Mouse (Mus musculus) left cerebral cortex, adult 9 months (tissue): ENCODE measurements at regions not wholly inside any gene's neighbourhood (a gene's known extent, or its start where the extent isn't known, plus 50 kb on each side); places are given as distances from the start of the nearest gene placed in this dataset.

Experiments used
- DNase-seq, 2 experiments: peaks; one replicate each; pipeline ENCODE4 v3.0.0; 2022; ENCODE audit warnings: low spot score in 2 of 2

DNA sequence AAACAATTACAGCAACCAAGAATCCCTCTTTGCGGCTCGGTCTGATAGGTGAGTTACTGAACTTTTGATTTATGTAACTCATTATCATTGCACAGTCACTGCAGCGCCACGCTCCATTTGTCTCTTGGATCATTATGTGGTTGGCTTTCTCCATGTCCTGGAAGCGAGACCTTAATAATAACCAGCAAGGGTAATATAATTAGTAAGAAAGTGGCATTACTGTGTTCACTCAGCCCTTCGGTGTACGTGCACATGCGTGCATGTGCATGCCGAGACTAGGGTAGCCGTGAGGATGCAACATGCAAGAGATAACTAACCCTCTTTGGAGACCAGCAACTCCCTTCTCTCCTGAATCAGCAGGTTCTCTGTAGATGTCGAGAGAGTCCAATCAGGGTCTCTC, 114.9 kb upstream of the Camk1g start:
- DNase-seq = no peak

- no peak for DNase-seq
Measured at GRCm38 (mm10) chr1:193477298-193477697, 107.2 kb upstream of the Camk1g start.

DNA sequence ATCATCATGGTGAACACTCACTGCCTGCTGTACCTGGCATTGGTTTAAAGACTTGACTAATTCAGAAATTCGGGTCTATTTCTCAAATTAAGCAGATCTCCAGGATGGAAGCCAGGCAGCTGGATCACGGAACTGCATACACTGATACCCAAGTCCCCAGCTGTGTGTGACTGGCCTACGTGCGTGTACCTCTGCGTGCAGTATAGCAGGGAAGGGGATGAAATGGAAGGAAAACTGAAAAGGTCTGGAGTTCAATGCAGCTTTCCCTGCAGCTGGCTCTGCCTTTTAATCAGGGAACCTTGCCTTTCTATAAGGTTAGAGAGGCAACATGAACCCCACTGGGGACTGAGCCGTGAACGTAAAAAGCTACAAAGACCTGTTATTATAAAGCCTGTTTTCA, 106.7 kb upstream of the Camk1g start:
- DNase-seq = no peak

GRCm38 (mm10) chr1:193466306-193466705, 96.2 kb upstream of the Camk1g start:
- no peak for DNase-seq

GRCm38 (mm10) chr1:193459735-193460134, 89.6 kb upstream of the Camk1g start:
- DNase-seq = no peak

GRCm38 (mm10) chr1:193457908-193458307, 87.8 kb upstream of the Camk1g start:
- DNase-seq = no peak

DNA sequence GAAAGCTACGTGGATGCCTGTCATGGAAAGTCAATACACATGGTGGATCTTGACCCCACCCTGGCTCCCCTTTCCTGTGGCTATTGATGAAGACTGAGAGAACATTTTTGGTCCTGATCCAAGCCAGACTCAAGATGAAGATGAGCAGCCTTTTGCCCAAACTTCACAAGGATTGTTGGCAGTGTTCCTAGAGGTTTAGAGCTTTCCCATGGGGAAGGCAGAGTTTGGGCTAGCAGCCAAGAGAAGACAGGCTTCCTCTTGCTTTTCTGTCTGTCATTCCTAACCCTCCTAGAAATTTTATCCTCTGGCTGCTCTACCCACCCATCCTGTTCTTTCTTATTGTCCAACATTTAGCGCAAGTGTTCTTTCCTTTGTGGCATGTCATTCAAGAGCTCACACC, 83.6 kb upstream of the Camk1g start:
- DNase-seq = no peak

GRCm38 (mm10) chr1:193451471-193452135, 81.5 kb upstream of the Camk1g start:
- no peak for DNase-seq

- no peak for DNase-seq
Measured at GRCm38 (mm10) chr1:193450814-193451213, 80.7 kb upstream of the Camk1g start.

- no peak for DNase-seq
Measured at GRCm38 (mm10) chr1:193450201-193450600, 80.1 kb upstream of the Camk1g start.

DNA sequence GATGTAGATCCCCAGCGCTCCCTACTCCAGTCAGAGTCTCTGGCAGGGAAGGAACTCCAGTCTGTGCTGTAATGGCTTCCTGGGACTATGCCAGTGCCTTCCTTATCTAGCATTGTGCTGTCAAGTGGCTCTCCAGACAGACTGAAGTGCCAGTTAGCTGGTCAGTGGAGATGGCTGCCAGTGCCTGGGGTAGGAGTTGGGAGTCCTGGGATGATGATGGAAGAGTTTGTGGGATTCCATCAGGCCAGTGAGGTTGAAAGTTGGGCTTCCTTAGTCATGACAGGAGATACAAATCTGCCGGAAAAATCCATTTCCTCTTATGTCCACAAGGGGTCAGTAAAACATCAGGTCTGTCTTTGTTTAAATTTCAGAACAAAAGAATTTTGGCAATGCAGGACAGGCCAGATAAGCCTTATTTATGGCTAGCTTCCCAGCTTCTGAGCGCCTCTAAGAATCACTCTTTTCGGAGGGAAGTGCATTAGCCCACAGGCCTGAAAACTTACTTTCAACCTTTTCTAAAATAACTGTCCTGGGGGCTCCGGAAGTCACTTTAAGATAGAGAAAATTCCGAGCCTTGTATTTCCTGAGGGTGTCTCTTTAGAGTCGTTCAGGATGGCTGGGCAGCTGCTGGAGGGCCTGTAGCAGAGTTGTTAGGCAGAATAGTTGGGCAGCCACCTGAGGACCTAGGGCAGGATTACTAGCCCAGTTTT, 79.5 kb upstream of the Camk1g start:
- DNase-seq = peak in 1 of 2 experiments; percentile 49

DNA sequence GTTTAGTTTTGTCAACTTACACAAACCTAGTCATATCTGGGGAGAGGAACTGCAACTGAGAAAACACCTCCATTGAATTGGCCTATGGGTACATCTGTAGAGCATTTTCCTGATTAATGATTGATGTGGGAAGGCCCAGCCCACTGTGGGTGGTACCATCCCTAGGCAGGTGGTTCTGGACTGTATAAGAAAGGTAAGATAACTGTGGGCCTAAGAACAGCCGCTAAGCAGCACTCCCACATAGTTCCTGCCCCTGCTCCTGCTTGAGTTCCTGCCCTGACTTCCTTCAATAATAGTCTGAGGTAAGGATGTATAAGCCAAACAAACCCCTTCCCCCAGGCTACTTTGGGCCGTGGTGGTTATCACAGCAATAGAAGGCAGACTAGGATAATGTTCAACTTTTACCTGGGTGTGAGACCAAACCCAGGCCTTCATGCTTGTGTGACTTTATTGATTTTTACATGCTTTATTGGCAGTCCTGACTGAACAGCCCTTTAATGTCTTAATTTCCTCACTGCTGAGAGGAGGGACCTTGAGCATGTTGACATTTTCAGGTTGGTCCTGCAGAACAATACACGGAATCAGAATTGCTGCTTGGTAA, 78.8 kb upstream of the Camk1g start:
- no peak for DNase-seq

DNA sequence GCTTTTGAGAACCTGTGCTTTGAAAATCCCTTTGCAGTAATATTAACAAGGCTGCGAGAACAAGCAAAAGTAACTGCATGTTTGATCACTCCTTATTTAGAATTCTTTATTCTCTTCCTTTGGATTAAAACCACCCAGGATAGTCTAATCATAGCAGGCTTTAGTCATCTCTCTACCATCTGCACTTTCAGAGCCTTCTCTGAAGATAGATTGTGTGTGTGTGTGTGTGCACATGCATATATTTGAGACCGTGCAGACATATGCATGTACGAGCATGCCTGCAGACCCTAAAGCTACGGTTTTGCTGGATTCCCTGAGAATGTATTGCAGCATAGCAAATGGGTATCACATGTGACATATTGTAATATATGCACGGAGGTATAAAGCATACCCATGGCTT, 77.5 kb upstream of the Camk1g start:
- DNase-seq = peak; percentile 51 to 53

DNA sequence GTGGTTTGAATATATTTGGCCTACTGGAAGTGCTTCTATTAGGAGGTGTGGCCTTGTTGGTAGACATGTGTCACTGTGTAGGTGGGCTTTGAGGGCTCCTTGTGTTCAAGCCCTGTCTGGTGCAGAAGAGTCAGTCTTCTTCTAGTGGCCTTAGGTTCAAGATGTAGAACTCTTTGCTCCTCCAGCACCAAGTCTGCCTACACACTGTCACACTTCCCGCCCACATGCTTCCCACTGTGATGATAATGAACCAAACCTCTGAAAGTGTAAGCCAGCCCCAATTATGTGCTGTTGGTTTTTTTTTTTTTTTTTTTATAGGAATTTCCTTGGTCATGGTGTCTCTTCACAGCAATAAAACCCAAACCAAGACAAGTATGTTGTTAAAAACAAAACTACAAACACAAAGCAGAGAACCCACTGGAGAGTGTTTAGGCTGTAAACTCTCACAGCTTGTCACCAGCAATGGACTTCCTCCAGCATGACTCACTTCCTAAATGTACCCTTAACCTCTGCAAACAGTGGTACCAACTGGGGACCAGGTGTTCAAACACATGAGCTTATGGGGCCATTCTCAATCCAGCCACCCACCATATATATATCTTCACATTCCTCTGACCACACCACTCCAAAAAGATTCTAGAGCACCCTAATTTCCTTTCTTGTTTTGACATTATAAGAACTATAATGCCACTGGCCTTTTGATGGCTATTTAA, 74.0 kb upstream of the Camk1g start:
- peak in 1 of 2 experiments; percentile 29 for DNase-seq

GRCm38 (mm10) chr1:193440512-193440911, 70.4 kb upstream of the Camk1g start:
- DNase-seq = no peak

DNA sequence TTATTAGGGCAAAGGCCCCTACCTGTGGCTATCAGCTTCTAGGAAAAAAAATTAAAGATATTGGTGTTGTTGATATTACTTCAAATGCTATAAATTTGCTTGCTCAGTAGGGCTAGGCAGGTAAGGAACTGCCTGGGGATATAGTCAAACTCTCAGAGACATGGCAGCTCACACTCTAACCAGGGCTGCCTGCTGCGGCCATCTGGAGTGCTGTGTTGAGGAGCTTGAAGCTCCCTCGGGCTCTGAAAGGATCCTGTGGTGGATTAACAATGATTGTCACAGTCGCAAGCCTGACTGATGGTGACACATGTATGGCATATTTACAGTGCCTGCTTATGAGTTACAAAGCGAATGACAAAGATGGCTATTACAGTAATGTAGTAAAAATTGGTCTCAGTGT, 64.2 kb upstream of the Camk1g start:
- no peak for DNase-seq

DNA sequence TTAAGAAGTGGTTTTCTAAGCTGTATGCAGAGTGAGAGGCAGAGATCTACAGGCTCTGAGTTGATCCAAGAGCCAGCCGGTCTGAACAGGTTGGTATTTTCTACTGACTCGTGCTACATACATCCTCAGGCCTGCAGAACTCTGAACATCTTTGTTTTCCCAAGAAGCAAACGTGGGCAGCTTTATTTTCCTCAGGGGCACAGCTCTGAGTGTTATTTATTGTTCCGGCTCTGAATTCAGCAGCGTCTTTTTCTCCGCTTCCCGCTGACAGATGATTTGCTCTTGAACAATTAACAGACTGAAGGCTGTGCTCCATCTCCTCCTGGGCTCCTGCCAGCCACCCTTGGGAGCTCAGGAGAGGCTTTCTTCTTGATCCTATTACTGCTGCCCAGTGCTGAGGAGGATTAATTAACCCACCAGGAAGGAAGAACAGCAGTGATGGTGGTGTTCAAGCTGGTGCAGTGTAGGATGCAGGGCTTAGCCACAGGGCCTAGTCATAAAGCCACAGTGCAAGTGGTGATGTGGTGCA, 63.5 kb upstream of the Camk1g start:
- DNase-seq = peak in 1 of 2 experiments; percentile 22

GRCm38 (mm10) chr1:193430231-193430630, 60.1 kb upstream of the Camk1g start:
- no peak for DNase-seq

GRCm38 (mm10) chr1:193423653-193424075, 53.6 kb upstream of the Camk1g start:
- no peak for DNase-seq

- DNase-seq = no peak
Measured at GRCm38 (mm10) chr1:193422886-193423285, 52.8 kb upstream of the Camk1g start.

GRCm38 (mm10) chr1:193421820-193422219, 51.7 kb upstream of the Camk1g start:
- DNase-seq = no peak

DNA sequence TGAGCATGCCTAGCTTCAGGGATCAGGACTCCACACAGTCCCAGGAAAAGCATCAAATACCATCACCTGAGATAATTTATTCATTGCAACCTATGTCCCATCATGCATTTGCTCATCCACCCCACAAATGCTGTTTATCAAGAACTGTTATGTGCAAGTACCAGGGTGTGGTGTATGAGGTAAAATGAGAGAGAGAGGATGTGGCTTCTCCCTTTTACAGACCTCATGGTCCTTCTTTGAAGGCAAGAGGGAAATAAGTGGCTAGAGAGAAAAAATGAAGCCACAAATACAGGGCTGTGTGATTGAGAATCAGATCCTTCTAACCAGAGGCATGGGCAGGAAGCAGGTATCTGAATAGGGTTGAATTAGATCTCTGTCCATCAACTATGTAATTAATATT, 51.3 kb upstream of the Camk1g start:
- DNase-seq = no peak
